ENCODE assay signal across 20 mouse cellular contexts in genomic region chr19:57868350-57868749, GRCm38 (mm10).
"Had no signal": no experiment of that assay in that cellular context is flagged by ENCODE, and none has a peak within 500 bp of the region (broad histone marks: within the 10 kb centered on the region; RNA-seq: fewer than 3 reads in every experiment).

No protein-coding gene starts in this region.

- DNase-seq: kidney, adult 2 months; kidney, postnatal 10 days; kidney, postnatal 36 days; layer of hippocampus, postnatal 36 days; lung, embryonic 14.5 days; thymus, adult 2 months; thymus, postnatal 14 days had no signal

- H3K36me3 ChIP-seq: limb, embryonic 12.5 days; limb, embryonic 15.5 days; liver, embryonic 12.5 days; liver, embryonic 15.5 days; midbrain, embryonic 10.5 days; midbrain, embryonic 13.5 days; neural tube, embryonic 13.5 days had no signal

- H3K4me1 ChIP-seq: liver, embryonic 12.5 days; liver, embryonic 15.5 days; megakaryocyte, embryonic 14.5 days had no signal

- ATAC-seq: hindbrain, embryonic 16.5 days; intestine, embryonic 16.5 days; liver, embryonic 12.5 days; midbrain, embryonic 13.5 days; midbrain, embryonic 16.5 days had no signal

- H3K4me3 ChIP-seq: left cerebral cortex, adult 2 months; limb, embryonic 12.5 days; limb, embryonic 15.5 days; liver, embryonic 12.5 days; liver, embryonic 15.5 days; megakaryocyte, embryonic 14.5 days; midbrain, embryonic 10.5 days; midbrain, embryonic 13.5 days; myocyte; neural tube, embryonic 13.5 days had no signal

- H3K27me3 ChIP-seq: limb, embryonic 12.5 days; limb, embryonic 15.5 days; liver, embryonic 12.5 days; liver, embryonic 15.5 days; megakaryocyte, embryonic 14.5 days; midbrain, embryonic 13.5 days; neural tube, embryonic 13.5 days had no signal

- H3K9me3 ChIP-seq: limb, embryonic 15.5 days; liver, embryonic 12.5 days; liver, embryonic 15.5 days; midbrain, embryonic 10.5 days; midbrain, embryonic 13.5 days; neural tube, embryonic 13.5 days had no signal

- H3K27ac ChIP-seq: left cerebral cortex, adult 2 months; limb, embryonic 12.5 days; limb, embryonic 15.5 days; liver, embryonic 12.5 days; liver, embryonic 15.5 days; midbrain, embryonic 10.5 days; midbrain, embryonic 13.5 days; neural tube, embryonic 13.5 days had no signal

- H3K9ac ChIP-seq: limb, embryonic 12.5 days; limb, embryonic 15.5 days; liver, embryonic 12.5 days; liver, embryonic 15.5 days; lung, embryonic 14.5 days; midbrain, embryonic 13.5 days; neural tube, embryonic 13.5 days had no signal

- H3K4me2 ChIP-seq: limb, embryonic 12.5 days; limb, embryonic 15.5 days; liver, embryonic 12.5 days; liver, embryonic 15.5 days; lung, embryonic 14.5 days; midbrain, embryonic 13.5 days; neural tube, embryonic 13.5 days had no signal
